Mouse (Mus musculus) spleen, postnatal 0 days (tissue): Measurements from ENCODE around the gene Serhl. TPM values are rescaled to one million over a fixed set of nuclear protein-coding genes. Genes with fewer than 3 reads are reported as not detected.

Source experiments
- polyA plus RNA-seq: library from polyadenylated mRNA; unstranded; fragments of >200 nt; fragmentation: Nextera tagmentation; extraction: Ambion mirVana; gene quantifications from 2 replicates; pipeline ENCODE4 v1.2.1, GENCODE M21; 2015

Serhl gene
- polyA plus RNA-seq: 31.0 and 37.7 TPM in 2 replicates

DNA sequence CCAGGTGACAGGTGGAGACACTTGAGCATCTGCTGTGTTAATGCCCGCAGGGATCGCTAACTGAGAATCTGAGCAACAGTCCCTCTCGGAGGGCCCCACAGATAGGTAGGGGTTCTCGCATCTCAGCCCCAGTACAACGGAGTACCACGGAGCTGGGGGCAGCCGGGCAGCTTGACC lies at the start of gene Serhl:
Gene Serhl (plus strand): TSS at position 78 of the 177 bp plus-strand sequence.

DNA sequence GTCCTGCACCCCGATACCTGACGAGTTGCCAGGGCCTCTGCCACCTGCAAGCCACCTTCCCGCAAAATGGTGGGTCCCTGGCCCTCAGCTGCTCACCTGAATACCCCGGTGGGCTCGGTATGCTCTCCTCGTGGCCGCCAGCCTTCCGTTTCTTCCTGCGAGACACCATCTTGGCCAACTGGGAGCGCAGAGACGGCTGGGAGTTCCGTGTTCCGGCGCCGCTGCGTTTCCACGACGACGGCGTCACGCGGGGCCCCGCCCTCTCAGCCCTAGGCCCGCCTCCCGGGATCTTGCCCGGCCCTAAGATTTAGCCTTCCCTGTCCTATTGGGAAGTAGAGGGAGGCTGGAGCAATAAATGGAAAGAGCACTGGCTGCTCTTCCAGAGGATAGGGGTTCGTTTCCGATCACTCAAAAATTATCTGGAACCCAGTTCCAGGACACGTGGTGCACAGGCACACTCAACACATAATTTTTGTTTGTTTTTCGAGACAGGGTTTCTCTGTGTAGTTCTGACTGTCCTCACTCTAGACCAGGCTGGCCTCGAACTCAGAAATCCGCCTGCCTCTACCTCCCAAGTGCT lies 33.4 kb downstream of the Serhl start, which contains the start of gene Rrp7a:
Gene Rrp7a (minus strand): TSS at position 236 of the 580 bp plus-strand sequence.

DNA sequence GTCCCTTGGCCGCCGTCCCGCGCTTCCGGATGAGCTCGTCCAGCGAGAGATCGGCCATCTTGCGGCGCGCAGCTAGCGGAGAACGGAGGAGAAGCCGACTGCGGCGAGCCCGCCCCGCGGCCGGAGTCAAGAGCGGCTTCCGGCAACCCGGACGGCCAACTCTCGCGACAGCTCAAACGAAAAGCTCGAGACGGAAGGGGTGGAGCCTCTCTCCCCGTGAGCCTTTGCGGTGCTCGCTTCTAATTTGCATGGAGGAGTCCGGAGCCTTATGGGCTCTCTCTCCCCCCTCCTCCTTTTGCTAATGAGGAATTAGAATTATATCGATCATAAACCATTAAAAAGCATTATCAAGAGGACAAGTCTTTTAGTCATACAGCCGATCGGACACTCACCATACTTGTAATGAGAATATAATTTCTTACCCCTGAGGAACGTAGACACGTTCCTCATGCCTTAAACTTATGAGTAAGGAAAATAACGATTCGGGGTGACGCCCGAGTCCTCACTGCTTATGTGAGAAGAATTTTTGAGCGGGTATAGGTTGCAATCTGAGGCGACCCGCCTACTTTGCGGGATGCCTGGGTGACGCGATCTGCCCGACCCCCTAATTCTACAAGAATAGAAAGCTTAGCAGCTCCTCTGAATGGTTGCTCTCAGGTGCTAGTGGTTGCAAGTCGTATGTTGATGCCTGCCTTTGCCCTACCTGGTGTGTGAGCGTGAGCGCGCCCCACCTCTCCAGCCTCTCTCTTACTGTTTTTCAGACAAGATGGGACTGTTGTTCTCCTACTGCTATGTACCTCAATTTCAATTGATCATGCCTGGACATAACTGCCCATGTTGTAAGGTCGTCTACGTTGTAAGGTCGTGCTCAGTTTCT lies 60.1 kb downstream of the Serhl start, which contains the start of gene Poldip3:
Gene Poldip3 (minus strand): TSS at position 189 of the 877 bp plus-strand sequence.

Other genes with a start within 250 kb of the Serhl start
- gene Tcf20, start 101.6 kb upstream of the Serhl start, polyA plus RNA-seq: 4.8 and 5.7 TPM in 2 replicates
- 18.3 and 24.4 TPM in 2 replicates for gene Nfam1, start 56.2 kb upstream of the Serhl start, polyA plus RNA-seq
- gene Rrp7a, start 33.3 kb downstream of the Serhl start, polyA plus RNA-seq: 29.6 and 35.2 TPM in 2 replicates
- 62.8 and 66.6 TPM in 2 replicates for gene Poldip3, start 59.9 kb downstream of the Serhl start, polyA plus RNA-seq
- gene Cyb5r3, start 83.1 kb downstream of the Serhl start, polyA plus RNA-seq: 86.7 and 93.2 TPM in 2 replicates
- gene A4galt, start 162.3 kb downstream of the Serhl start, polyA plus RNA-seq: 5.1 and 6.1 TPM in 2 replicates